Mouse (Mus musculus) G1E-ER4 (cell line): ENCODE data around the gene Slc43a2. TPM values are rescaled to one million over a fixed set of nuclear protein-coding genes. Genes with fewer than 3 reads are reported as not detected.

Experiments
- GATA1 ChIP-seq: IDR thresholded peaks from one replicate; pipeline ENCODE4 v1.8.0; 2012; ENCODE audit warnings: low read length, inconsistent platforms
- polyA plus RNA-seq: library from polyadenylated mRNA; stranded (reverse); fragments of >175 nt; gene quantifications from 2 replicates; pipeline ENCODE4 v1.2.3, GENCODE M21; 2012

The Slc43a2 gene
- polyA plus RNA-seq, 1 experiment, result 6.5 TPM

DNA sequence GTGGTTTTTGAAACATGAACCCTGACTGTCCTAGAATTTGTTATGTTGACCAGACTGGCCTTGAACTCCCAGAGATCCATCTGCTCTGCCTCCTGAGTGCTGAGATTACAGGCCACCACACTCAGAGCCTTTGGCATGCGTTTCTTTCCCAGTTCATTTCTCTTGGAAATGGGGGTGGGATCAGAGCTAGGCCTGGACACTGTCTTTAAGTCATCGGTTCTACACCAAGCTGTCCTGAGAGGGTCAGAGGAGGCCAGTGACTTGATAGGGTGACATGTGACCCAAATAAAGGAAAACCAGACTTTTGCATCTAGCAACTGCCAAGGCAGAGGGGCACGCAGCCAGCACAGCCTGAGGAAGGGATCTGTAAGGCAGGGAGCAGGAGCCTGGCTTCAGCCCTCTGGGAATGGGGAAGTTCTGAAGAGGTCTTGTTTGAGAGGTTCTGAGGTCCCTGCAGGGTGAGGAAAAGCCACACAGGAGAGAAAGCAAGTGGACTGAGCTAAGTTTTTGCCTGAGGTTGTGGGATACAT lies 65.3 kb downstream of the Slc43a2 start:
- no peak for TF ChIP-seq GATA1

DNA sequence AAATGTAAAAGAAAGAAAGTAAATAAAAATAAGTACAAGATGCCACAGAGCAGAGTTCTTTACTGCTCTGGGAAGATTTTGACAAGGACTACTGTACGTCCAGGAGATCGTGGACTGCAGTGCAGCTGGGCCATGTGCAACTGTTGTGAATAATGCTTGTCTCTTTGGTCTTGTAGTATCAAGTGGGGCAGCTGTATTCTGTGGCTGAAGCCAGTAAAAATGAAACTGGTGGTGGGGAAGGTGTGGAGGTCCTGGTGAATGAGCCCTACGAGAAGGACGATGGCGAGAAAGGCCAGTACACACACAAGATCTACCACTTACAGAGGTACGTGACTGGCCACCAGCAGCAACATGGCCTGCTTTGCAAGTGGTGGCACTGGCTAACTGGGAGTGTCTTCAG lies 66.5 kb downstream of the Slc43a2 start:
- TF ChIP-seq GATA1, result no peak

DNA sequence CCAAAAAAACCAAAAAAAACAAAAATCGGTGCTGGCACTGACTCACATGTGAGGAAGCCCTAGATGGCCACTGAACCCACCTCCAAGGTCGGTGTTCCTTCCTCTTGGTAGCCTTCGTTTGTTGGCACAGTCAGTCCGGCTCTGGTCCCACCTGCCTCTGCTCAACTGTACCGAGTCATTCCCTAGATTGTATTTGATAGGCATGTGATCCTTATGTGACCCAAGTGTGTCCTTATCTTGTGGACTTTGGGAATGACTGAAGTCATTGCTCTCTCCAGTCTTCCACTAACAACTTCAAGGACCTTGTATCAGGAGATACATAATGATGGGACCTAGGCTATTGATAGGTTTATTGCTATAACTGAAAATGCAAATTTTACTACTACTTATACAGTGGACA lies 73.3 kb downstream of the Slc43a2 start:
- TF ChIP-seq GATA1, result no peak

DNA sequence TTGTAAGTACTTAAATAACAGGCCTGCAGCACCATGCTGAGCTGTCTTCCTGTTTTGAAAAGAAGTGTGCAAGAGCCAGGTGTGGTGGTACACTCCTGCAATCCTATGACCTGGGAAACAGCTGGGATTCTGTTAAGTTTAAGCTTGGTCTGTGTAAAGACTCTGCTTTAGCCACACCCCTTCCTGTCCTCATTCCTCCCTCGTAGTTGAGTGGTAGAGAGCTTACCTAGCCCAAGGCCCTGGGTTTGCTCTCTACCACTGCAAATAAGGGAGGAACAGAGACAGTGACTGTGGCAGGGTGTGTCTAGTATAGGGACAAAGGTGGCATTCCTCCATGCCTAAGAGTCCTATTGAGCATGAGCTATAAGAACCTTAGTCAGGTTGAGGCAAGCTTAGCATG lies 73.8 kb downstream of the Slc43a2 start:
- TF ChIP-seq GATA1, result no peak

DNA sequence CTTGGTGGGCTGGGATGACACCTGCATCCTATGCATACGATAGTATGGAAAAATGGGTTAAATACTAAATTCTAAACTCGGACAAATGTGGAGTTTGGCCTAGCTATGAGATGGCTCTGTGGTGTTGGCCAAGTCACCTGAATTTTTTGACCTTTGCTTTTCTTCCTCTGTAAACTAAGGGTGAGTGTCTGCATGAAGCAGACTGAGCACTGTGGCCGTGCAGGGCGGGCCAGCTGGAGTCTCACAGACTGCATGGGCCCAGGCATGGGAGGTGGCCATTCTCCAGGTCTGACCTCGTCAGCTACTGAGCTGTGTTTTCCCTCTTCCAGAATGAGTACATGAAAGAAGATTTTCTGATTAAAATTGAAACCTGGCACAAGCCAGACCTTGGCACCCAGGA lies 77.3 kb downstream of the Slc43a2 start:
- no peak for TF ChIP-seq GATA1

DNA sequence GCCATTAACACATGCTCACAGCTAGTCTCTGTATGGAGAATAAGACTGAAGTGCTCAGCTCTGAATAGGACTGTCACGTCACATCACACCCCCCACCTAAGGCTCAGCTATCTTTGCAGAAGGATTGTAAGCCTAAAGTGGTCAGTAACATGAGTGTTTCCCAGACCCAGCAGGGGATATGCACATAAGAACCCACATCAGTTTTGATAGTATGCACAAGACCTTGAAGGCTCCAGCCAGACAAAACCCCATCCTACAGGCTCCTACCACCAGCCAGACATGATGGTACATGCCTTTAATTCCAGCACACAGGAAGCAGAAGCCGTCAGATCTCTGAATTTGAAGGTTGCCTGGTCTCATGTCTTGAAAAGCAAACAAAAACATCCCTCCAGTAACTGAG lies 78.5 kb downstream of the Slc43a2 start:
- TF ChIP-seq GATA1, result no peak

DNA sequence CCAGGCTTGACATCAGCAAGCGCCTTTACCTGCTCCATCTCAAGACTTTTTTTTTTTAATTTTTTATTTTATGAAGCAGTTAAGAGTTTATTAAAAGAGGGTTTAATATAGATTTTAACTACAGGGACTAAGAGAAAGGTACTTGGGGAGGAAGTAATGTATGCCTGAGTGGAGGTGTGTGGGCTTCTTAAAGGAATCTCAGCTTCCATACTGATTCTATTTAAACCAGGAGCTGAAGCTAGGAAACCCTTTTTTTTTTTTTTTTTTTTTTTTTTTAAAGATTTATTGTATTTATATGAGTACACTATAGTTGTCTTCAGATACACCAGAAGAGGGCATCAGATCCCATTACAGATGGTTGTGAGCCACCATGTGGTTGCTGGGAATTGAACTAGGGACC lies 83.3 kb downstream of the Slc43a2 start:
- TF ChIP-seq GATA1, result no peak

DNA sequence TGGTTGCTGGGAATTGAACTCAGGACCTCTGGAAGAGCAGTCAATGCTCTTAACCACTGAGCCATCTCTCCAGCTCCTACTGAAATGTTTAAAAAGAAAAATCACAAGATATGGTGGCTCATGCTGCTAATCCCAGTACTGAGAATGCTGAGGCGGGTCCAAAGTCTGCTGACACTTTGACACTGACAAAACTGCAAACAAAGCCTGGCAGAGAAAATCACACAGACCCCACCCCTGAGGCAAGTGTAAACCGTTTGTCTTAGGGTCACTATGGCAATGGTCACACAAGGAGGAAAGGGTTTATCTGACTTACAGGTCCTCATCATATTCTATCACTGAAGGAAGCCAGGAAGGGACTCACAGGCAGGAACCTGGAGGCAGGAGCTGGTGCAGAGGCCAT lies 84.1 kb downstream of the Slc43a2 start:
- TF ChIP-seq GATA1, result no peak

DNA sequence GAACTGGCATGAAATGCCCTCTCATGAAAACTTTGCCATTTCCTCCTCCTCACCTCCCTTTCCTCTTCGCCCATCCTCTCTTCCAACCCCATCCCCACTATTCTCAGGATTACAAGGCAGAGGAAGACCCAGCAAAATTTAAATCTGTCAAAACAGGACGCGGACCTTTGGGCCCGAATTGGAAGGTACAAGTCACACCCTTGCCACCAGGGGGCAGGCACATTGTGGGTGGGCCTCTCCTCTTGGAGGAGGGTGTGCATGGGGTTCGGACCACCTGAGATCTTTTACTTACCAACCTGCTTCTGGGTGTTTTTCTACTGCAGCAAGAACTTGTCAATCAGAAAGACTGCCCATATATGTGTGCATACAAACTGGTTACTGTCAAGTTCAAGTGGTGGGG lies 87.6 kb downstream of the Slc43a2 start:
- TF ChIP-seq GATA1, result no peak

DNA sequence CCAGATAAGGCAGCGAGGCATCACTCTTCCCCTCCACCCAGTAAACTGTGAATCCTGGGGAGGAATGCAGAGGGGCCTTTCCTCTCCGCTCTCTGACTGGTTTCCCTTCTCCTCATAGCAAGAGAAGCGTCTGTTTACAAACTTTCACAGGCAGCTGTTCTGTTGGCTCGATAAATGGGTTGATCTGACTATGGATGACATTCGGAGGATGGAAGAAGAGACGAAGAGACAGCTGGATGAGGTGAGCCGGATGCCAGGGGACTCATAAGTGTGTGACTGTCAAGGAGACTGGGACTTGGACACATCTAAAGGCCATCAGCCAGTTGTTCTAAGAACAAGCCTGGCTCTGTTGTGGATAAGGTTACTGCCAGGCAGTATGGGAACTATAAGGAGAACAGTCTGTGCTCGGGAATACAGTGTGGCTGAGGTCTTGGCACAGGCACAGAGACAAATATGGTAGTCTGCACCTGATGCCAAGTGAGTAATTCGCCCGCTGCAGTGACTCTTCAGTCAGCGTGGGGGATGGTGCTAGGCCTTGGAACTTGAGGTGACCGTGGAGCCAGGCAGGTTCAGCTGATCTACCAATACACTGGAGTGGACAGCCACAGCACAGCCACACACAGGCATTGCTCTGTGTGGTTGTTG lies 88.8 kb downstream of the Slc43a2 start:
- TF ChIP-seq GATA1, result no peak

DNA sequence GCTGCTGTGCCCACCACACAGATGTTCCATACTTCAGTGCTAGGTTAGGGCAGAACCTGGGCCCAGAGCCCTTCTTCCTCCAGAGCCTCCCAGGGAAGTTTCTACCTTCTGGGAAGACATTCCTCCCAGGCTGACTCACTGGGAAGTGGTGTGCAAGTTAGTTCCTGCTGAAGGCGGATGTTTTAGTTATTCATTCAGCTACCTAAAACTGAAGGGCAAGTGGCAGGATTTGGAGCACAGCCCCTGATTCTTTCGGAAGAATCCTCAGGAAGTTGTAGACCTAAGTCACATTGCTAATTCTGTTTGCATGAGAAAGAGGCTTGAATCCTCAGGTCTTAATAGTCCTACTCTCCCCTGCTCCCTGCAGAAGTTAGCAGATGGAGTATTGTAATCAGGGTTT lies 89.9 kb downstream of the Slc43a2 start:
- TF ChIP-seq GATA1, result no peak

DNA sequence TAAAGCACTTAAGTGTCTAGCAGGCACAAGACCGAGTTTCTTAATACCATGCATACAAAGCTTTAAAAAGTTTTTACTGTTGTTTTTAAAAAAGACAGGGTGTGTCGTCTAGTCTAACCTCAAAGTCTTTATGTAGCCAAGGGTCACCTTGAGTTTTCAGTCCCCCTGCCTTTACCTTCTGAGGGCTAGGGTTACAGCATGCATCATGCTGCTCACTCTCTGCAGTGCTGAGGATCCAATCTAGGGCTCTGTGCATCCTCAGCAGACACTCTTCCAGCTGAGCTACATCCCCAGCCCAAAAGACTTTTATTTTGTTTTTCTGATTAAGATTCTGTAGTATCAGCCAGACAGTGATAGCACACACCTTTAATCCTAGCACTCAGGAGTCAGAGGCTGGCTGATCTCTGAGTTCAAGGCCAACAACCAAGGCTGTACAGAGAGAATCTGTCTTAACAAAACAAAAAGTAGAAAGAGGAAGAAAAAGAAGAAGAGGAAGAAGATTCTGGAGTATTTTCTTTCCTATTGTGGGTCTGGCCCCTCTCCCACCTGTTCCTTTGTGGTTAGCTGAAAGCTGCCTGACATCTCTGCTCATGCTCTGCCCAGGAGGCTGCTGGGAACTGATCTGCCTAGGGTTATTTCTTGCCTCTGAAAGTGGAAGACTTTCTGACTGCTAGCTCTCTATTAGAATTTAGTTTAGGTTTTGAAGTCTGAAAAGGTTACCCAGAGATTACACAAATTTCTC lies 91.3 kb downstream of the Slc43a2 start:
- TF ChIP-seq GATA1, result no peak

DNA sequence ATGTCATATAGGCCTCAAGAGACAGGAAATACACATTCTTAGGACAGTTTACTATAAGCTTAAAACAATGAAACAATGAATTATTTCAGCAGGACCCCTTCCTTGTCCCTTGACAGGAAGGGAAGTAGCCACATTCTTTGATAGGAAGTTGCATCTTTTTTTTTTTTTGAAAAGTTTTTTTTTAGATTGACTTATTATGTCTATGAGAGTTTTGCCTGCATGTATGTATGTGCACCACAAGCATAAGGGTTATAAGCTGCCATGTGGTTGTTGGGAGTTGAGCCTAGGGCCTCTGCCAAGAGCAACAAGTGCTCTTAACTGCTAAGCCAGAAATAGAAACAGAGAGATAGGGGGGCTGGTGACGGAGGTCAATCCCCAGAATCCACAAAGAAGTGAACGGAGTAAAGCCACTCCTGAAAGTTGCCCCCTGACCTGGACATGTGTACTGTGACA lies 92.6 kb downstream of the Slc43a2 start:
- no peak for TF ChIP-seq GATA1

DNA sequence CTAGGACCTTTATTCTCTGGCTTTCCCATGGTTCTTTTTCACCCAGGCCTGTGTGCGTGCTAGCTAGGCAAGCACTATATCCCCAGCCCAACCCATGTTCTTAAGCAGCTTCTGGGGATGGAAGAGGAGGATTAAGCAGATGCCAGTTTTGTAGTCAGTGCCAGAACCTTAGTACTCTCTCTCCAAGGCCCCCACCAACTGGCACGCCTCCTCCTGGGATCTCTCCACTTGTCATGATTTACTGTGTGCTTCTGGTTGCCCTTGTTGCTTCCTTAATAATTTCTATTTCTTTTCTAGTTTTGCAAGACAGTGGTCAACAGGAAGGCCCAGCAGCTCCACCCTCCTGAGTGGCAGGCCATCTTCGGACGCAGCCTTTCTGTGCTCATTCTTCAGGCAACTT lies 94.3 kb downstream of the Slc43a2 start:
- TF ChIP-seq GATA1, result no peak

Other genes with a start within 250 kb of the Slc43a2 start
- gene Rpa1, start 183.4 kb upstream of the Slc43a2 start, polyA plus RNA-seq, result 104 and 153 TPM in 2 replicates
- 0.67 and 0.75 TPM in 2 replicates for gene Smyd4, start 183.3 kb upstream of the Slc43a2 start, polyA plus RNA-seq
- gene Serpinf1, start 109.0 kb upstream of the Slc43a2 start, polyA plus RNA-seq, result not detected in 2 replicates
- 0.05 TPM in 1 of 2 replicates, not detected in the other for gene Serpinf2, start 92.1 kb upstream of the Slc43a2 start, polyA plus RNA-seq
- 23.4 and 24.8 TPM in 2 replicates for gene Wdr81, start 77.0 kb upstream of the Slc43a2 start, polyA plus RNA-seq
- gene Tlcd2, start 70.0 kb upstream of the Slc43a2 start, polyA plus RNA-seq, result not detected in 2 replicates
- 57.7 and 84.3 TPM in 2 replicates for gene Prpf8, start 44.9 kb upstream of the Slc43a2 start, polyA plus RNA-seq
- gene Rilp, start 21.6 kb upstream of the Slc43a2 start, polyA plus RNA-seq, result 0.30 and 0.37 TPM in 2 replicates
- 0.03 and 0.04 TPM in 2 replicates for gene Scarf1, start 18.2 kb upstream of the Slc43a2 start, polyA plus RNA-seq
- 36.7 and 46.7 TPM in 2 replicates for gene Pitpna, start 56.4 kb downstream of the Slc43a2 start, polyA plus RNA-seq
- 23.9 and 39.1 TPM in 2 replicates for gene Inpp5k, start 99.3 kb downstream of the Slc43a2 start, polyA plus RNA-seq
- 32.6 and 47.1 TPM in 2 replicates for gene Myo1c, start 118.8 kb downstream of the Slc43a2 start, polyA plus RNA-seq
- gene Crk, start 147.6 kb downstream of the Slc43a2 start, polyA plus RNA-seq, result 124 and 160 TPM in 2 replicates
- 432 and 613 TPM in 2 replicates for gene Ywhae, start 201.2 kb downstream of the Slc43a2 start, polyA plus RNA-seq